In the genomic region with DNA sequence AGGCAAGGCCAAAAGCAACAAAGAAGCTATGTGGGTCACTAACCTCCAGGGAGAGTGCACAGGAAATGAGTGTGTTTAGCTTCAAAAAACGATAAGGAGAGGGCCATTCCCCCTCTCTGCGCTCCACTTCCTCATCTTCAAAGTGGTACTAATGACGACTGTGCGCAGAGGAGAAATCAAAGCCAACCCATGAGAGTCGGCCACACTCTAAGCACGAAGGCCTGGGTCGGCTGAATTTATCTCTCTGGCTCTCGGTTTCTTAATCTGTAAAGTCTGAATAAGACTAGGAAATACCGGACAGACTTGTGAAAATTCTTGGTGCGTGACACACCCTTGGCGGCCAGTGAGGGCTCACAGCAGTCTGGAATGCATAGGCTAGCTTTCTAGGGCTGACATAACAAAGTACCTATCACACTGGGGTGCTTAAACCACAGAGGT, we compare ENCODE assay signal across 7 mouse cellular contexts.
DNase-seq lines count a peak whose midpoint lies in the region; ATAC-seq and TF ChIP-seq lines count a peak whose summit lies in the region.

No protein-coding gene starts in this region.

- 13% methylated on average over 11 of the region's 11 CpGs for WGBS in liver, embryonic 12.5 days (ENCODE audit: insufficient replicate concordance)
- WGBS in stomach, postnatal 0 days: 31% methylated on average over 11 of the region's 11 CpGs

- peak; percentile 69 for DNase-seq in CD4-positive, CD25-positive, alpha-beta regulatory T cell, adult 2 months (ENCODE audit: low read depth, low spot score)
- DNase-seq in ZHBTc4 (ENCODE audit: low read depth, low spot score) (peak; percentile 22), MN1 (ENCODE audit: low spot score) (no peak)
- peak; percentile 38 to 50 for DNase-seq in heart, postnatal 36 days
- DNase-seq in stomach, postnatal 0 days (ENCODE audit: low spot score): peak; percentile 40
- no peak for DNase-seq in ovary, postnatal 36 days (ENCODE audit: low spot score)

- peak; percentile 54; the same call in 1 of the 2 replicates for ATAC-seq in liver, embryonic 12.5 days
- ATAC-seq in stomach, postnatal 0 days (ENCODE audit: low FRiP score, low TSS enrichment): peak; percentile 74

- H3K27ac ChIP-seq in liver, embryonic 12.5 days: no peak overlapping the region
- 0 out of 2 replicates have a peak overlapping the region, but pooled peaks have one; percentile 8 for H3K27ac ChIP-seq in stomach, postnatal 0 days (replicated peaks)

- no peak for TF ChIP-seq EP300 in stomach, postnatal 0 days (optimal IDR thresholded peaks at IDR 0.05)

- peak overlapping the region; percentile 18; the same call in 1 of the 2 replicates for H3K4me2 ChIP-seq in liver, embryonic 12.5 days
- H3K4me2 ChIP-seq in stomach, postnatal 0 days (replicated peaks; ENCODE audit: low read depth): no peak overlapping the region

- peaks cover 13% of the 10 kb centered on the region; the same call in 1 of the 2 replicates for H3K4me1 ChIP-seq in liver, embryonic 12.5 days
- H3K4me1 ChIP-seq in stomach, postnatal 0 days (replicated peaks; ENCODE audit: control insufficient read depth, insufficient read depth): 0 out of 2 replicates have a peak, but pooled peaks cover 7% of the 10 kb centered on the region

- no peaks in the 10 kb centered on the region for H3K36me3 ChIP-seq in liver, embryonic 12.5 days
- no peaks in the 10 kb centered on the region for H3K36me3 ChIP-seq in stomach, postnatal 0 days (ENCODE audit: control insufficient read depth, insufficient read depth, low read length)

- no peaks in the 10 kb centered on the region for H3K27me3 ChIP-seq in liver, embryonic 12.5 days (replicated peaks)
- H3K27me3 ChIP-seq in stomach, postnatal 0 days (ENCODE audit: control insufficient read depth, insufficient read depth, low read length): no peaks in the 10 kb centered on the region

- H3K4me3 ChIP-seq in liver, embryonic 12.5 days: no peak overlapping the region
- no peak overlapping the region for H3K4me3 ChIP-seq in stomach, postnatal 0 days (ENCODE audit: low read depth, low read length)

- no peak for TF ChIP-seq CTCF in stomach, postnatal 0 days (IDR thresholded peaks at IDR 0.05; ENCODE audit: low read depth)

- intact Hi-C loops in heart, postnatal 36 days (cut with DNase I): no loop called here

- no peaks in the 10 kb centered on the region for H3K9me3 ChIP-seq in liver, embryonic 12.5 days (replicated peaks)
- no peaks in the 10 kb centered on the region for H3K9me3 ChIP-seq in stomach, postnatal 0 days (ENCODE audit: control insufficient read depth, low read length)

- H3K9ac ChIP-seq in liver, embryonic 12.5 days: no peak overlapping the region
- no peak overlapping the region for H3K9ac ChIP-seq in stomach, postnatal 0 days (ENCODE audit: low read length)

Comparison
In these comparisons a context has a peak if more than half of its experiments do, and no peak if none do; other contexts are left out.
1. DNase-seq: peak in CD4-positive, CD25-positive, alpha-beta regulatory T cell, adult 2 months (single experiment), ZHBTc4 (single experiment), heart, postnatal 36 days (2 of 2) and stomach, postnatal 0 days (single experiment); none in ovary, postnatal 36 days (single experiment) and MN1 (single experiment).